Mouse (Mus musculus) A20 (cell line): ENCODE data around the gene Gm11172.

Source experiments
- DNase-seq: peaks from one replicate; pipeline ENCODE4 v3.0.0-alpha.2; 2011; ENCODE audit warnings: low read depth, low spot score

Gene Gm11172

GRCm38 (mm10) chr16:10812865-10813371 lies at the start of gene Gm11172:
TSS of gene Gm11172 (plus strand) at chr16:10812915.
- DNase-seq, result no peak

GRCm38 (mm10) chr16:10763540-10764264 lies 49.0 kb upstream of the Gm11172 start:
- DNase-seq, result no peak

- DNase-seq, result no peak
These were observed 48.4 kb upstream of the Gm11172 start for GRCm38 (mm10) chr16:10764323-10764722.

GRCm38 (mm10) chr16:10767158-10767557 lies 45.6 kb upstream of the Gm11172 start:
- DNase-seq, result peak; percentile 83

GRCm38 (mm10) chr16:10768821-10769220 lies 43.9 kb upstream of the Gm11172 start:
- DNase-seq, result no peak

- DNase-seq, result peak; percentile 66
These were observed 43.1 kb upstream of the Gm11172 start for GRCm38 (mm10) chr16:10769661-10770060.

GRCm38 (mm10) chr16:10770531-10771325 lies 42.0 kb upstream of the Gm11172 start:
- DNase-seq, result peak; percentile 56

GRCm38 (mm10) chr16:10771769-10772510 lies 40.8 kb upstream of the Gm11172 start:
- DNase-seq, result no peak

- no peak for DNase-seq
These were observed 39.2 kb upstream of the Gm11172 start for GRCm38 (mm10) chr16:10773543-10773942.

GRCm38 (mm10) chr16:10774726-10775125 lies 38.0 kb upstream of the Gm11172 start:
- peak; percentile 34 for DNase-seq

GRCm38 (mm10) chr16:10776322-10776721 lies 36.4 kb upstream of the Gm11172 start:
- no peak for DNase-seq

GRCm38 (mm10) chr16:10777579-10778160 lies 35.0 kb upstream of the Gm11172 start:
- DNase-seq, result no peak

- no peak for DNase-seq
These were observed 32.0 kb upstream of the Gm11172 start for GRCm38 (mm10) chr16:10780631-10781120.

GRCm38 (mm10) chr16:10781862-10782371 lies 30.8 kb upstream of the Gm11172 start:
- DNase-seq, result no peak

- peak; percentile 80 for DNase-seq
These were observed 30.2 kb upstream of the Gm11172 start for GRCm38 (mm10) chr16:10782377-10783151.

- DNase-seq, result peak; percentile 55
These were observed 29.6 kb upstream of the Gm11172 start for GRCm38 (mm10) chr16:10783152-10783434.

GRCm38 (mm10) chr16:10783451-10783850 lies 29.3 kb upstream of the Gm11172 start:
- DNase-seq, result no peak

GRCm38 (mm10) chr16:10783883-10784792 lies 28.6 kb upstream of the Gm11172 start:
- peak; percentile 76 for DNase-seq

GRCm38 (mm10) chr16:10784793-10785370 lies 27.8 kb upstream of the Gm11172 start:
- peak; percentile 95 for DNase-seq
